Mouse (Mus musculus): ENCODE measurements around the gene Itgax.
"Not testable (repeated sequence)": the region's sequence is repeated elsewhere in the genome, so short reads cannot be mapped to it uniquely, and the experiment has no call there.

Gene Itgax

DNA sequence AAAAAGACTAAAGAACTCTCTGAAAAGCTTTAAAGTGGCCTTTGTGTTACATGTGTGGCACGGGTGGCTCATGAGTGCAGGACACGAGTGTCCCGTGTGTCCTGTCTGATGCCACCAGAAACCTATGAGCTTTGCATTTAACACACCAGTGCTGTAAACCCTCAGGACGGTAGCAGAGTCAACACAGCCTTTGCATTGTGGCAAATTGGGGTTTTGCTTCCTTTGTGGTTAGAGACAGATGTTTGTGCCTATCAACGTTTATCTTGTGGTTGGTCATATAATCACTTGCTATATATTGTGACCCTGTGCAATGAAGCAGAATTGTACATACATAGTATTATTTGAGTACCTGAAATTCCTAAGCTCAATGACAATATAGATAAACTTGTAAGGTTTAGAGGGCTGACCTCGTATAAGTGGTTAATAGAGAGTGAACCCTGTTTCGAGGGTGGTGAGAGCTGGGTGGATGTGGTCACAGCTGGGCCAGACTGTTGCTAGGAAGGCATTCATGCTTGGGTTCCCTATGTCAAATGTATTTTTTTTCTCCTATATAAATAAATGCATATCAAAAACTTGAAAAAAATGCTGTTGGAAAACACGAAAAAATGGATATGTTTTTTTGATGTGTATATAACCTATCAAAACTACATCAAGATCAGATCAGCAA is 29.5 kb downstream of the Itgax start:
- not testable (repeated sequence) for DNase-seq (ENCODE audit: low spot score in 2 of 2)

GRCm38 (mm10) chr7:128164001-128164400 is 34.7 kb downstream of the Itgax start:
- no peak for DNase-seq (ENCODE audit: low spot score in 2 of 2)

GRCm38 (mm10) chr7:128166391-128166790 is 37.0 kb downstream of the Itgax start:
- no peak for DNase-seq (ENCODE audit: low spot score in 2 of 2)

DNA sequence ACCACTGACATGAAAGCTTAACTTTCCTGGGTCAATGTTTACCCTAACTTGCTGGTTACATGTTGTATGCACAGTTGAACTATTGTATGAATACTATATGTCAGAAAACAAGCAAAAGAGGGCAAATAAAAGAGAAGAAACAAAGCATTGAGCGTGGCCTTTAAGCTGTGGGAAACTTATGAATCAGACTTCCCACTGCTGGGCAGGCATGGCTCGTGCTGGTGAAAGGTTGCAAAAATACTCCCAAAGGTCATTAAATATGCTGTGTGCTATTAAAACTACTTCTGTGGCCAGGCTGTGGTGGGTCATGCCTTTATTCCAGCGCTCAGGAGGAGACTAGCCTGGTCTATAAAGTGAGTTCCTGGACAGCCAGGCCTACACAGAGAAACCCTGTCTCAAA is 40.6 kb downstream of the Itgax start:
- DNase-seq (ENCODE audit: low spot score in 2 of 2) = no peak

- no peak for DNase-seq (ENCODE audit: low spot score in 2 of 2)
Measured at GRCm38 (mm10) chr7:128178385-128178784, 49.0 kb downstream of the Itgax start.

DNA sequence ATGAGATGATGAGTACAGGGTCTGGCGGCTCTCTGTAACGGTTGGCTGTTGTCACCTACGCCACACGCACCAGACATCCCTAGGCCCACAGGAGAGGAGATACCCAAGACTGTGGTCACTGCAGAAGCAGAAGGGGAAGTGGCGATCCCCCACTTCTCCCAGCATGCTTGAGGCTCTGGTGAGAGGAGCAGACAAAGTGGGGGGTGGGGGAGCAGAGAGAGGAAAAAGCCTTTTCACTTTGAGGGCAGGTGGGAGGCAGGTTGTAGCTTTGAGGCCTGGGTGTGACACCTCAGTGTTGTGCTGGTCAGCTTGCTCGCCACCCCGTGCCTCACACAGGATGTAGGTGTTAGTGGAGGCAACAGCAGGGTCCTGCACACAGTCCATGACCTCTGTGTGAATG is 50.8 kb downstream of the Itgax start:
- DNase-seq (ENCODE audit: low spot score in 2 of 2) = peak in 1 of 2 experiments; percentile 17

- DNase-seq (ENCODE audit: low spot score in 2 of 2) = no peak
Measured at GRCm38 (mm10) chr7:128180546-128180945, 51.2 kb downstream of the Itgax start.

- peak in 1 of 2 experiments; percentile 13 for DNase-seq (ENCODE audit: low spot score in 2 of 2)
Measured at GRCm38 (mm10) chr7:128181691-128182090, 52.3 kb downstream of the Itgax start.

All from spleen, postnatal 14 days (tissue).